Mouse (Mus musculus) cerebellum, adult 2 months (tissue): ENCODE data around the gene Tmem270.

Source experiments
- CTCF ChIP-seq: fragments of 200-500 bp; IDR thresholded peaks from 2 replicates; pipeline ENCODE4 v1.5.1; 2011; ENCODE audit warnings: low read depth, mild to moderate bottlenecking, control low read depth, low read length, moderate library complexity, borderline replicate concordance; ENCODE audit not compliant: insufficient read depth
- POLR2A ChIP-seq: fragments of 200-500 bp; IDR thresholded peaks from 2 replicates; pipeline ENCODE4 v1.6.1; 2011; ENCODE audit warnings: low read length, control low read depth, borderline replicate concordance; ENCODE audit not compliant: insufficient read depth

GRCm38 (mm10) chr5:134920106-134920687 lies 13.7 kb upstream of the Tmem270 start:
- TF ChIP-seq CTCF (no peak), POLR2A (no peak)
